Mouse (Mus musculus) embryo, embryonic 11.5 days (tissue): ENCODE measurements around the gene Arxes2.
"Not testable (repeated sequence)": the region's sequence is repeated elsewhere in the genome, so short reads cannot be mapped to it uniquely, and the experiment has no call there.

Source experiments
- DNase-seq: peaks from one replicate; pipeline ENCODE4 v3.0.0-alpha.2; 2012; ENCODE audit warnings: low read depth, low spot score

The Arxes2 gene

DNA sequence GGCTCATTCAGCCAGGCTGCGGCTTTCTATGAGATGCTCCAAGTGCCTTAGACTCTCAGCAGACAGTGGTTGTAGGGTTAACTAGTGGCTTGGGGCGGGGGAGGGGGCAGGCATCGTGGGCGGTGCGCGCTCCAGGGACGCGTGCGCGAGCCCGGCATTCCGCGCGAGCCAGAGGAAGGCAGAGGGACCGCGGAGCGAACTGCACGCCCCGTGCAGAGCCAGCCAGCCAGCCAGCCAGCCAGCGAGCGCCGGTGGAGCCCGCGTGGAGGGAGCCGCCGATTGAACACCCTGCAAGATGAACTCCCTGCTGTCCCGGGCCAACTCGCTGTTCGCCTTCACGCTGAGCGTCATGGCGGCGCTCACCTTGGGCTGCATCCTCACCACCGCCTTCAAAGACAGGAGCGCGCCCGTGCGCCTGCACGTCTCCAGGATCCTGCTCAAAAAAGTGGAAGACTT is at the start of gene Arxes2:
Arxes2 (plus strand) TSS at position 161 of the 456 bp plus-strand sequence.
- DNase-seq, result not testable (repeated sequence)

DNA sequence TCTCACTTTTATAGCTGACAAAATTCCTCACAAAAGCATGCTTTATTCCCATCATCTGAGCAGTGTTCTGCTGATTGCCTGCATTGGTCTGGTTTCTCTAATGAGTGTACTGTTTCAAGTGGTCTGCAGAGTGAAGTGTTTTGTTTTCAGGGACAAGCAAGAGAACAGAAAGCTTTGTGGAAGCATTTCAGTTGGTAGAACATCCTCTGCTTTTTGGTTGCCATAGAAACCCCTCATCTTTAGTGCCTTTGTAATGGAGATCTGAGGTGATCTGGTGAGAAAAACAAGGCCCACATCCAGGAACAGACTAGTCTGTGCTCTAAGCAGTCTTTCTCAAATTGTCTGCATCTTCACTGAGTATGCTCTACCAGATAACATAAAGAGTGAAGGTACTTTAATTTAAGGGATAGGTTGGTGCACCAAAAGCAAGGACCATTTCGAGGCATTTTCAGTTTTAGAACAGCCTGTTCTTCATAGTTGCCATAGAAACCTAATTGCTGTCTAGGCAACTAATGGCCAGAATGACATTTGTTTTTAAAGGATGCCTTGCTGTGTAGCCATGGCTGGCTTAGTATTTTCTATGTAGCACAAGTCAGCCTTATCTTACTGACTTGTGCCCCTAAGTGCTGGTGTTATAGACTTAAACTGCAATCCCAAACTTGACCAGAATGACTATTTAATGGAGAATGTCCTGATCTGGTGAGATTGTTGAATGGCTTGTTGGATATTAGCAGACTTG is 44.8 kb upstream of the Arxes2 start:
- DNase-seq, result no peak

DNA sequence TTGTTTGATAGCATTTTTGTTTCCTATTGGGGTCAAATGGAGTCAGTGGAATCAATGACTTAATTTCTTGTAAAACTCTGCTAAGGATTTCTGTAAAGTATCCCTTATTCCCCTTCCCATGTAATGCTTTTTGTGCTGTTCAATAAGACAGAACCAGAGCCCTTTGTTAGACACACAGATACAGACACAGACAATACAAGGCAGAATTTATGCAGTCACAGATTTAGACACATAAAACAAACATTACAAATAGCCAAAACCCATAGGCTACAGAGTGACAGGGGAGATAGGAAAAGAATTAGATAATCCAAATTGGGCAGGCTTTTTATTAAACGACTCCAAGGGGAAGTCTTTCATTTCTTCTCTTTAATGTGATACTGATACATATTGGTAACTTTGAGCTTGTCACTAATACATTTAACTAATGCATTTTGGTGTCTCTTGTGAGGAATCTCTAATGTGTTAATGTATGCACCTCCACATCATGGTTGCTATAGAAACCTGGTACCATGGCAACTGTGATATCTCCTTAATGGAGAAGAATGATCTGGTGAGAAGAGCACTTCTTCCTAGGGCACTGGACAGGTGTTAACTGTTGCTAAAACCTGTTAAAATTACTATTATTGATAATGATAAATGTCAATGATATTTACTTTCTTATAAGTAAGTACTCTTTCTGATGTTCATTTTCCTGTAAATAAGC is 36.5 kb upstream of the Arxes2 start:
- no peak for DNase-seq

DNA sequence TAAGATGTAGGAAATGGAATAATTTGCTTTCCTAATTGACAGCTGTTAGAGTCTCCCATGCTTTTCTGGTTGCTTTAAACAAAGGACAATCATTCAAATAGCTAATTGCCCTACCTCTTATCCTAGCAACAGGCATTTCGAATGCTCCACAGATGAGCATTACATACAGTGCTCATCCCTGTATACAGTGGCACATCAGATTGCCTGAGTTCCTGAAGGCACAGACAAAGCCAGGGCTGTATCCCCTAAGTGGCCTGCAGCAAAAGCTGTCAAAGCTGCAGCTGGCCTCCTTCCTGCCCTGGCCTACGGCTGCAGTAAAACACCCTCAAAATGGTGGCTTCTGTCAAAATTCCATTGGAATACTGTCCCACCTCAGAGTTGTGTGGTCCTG is 35.9 kb upstream of the Arxes2 start:
- no peak for DNase-seq

DNA sequence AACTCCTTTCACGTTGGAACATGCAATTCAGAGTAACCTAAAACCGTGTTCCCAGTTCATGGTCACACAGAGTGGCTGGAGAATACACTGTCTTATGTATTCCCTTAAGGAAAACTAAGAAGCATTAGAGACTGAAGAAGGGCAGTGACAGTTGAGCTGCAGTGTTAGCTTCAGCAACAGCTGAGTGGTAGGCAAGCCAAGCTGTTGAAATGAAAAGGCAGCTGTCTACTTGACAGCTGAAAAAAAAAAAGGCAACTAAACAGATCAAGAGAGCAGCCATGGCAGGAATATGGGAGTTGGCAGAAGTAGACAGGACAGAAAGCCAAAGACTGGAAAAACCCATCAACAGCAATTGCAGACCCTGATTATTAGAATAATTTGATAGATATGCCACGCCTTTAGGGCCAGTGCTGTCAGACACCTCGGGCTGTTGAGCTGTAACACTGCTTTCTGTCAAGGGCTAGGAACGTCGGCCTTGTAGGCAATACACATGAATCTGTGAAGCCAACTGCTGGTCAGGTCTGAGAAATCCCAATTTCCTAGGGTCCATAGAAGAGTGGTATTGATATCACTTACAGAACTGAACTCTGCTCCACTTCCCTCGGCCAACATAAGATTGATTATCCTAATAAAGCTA is 34.9 kb upstream of the Arxes2 start:
- DNase-seq, result no peak

DNA sequence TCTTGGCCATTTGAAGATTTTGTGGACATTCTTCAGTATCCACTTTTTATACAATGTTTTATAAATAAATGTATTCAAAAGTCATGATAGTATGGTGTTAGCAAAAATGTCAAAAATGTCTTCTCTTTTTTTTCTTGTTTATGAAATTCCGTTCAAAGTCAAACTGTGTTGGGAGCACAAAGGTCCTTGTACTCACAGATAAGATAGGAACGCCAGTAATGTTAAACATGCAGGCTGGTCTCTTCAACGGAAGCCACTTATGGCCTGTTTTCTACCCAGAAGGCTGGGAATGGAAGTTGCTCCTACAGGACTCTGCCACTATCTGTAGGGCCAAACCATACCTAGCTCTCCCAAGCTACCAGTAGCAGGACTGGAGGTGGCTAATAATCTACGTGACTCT is 34.1 kb upstream of the Arxes2 start:
- no peak for DNase-seq

DNA sequence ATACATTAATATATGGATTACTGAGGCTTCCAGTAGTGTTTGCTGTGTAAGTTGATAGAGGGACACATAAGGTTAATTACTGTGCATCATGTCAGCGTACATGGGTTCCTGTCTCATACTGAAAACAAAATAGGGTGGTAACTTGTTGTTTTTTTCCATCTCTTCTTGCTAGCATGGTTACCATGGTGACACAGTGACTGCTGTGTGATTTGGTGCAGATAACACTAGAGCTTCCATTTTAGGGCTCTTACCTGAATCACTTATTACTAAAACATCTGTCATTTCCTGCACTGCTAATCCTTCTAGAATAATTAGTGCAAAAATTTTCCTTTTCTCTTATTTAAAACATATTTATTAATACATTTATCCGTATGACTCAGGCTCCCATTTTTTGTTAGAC is 31.3 kb upstream of the Arxes2 start:
- no peak for DNase-seq

DNA sequence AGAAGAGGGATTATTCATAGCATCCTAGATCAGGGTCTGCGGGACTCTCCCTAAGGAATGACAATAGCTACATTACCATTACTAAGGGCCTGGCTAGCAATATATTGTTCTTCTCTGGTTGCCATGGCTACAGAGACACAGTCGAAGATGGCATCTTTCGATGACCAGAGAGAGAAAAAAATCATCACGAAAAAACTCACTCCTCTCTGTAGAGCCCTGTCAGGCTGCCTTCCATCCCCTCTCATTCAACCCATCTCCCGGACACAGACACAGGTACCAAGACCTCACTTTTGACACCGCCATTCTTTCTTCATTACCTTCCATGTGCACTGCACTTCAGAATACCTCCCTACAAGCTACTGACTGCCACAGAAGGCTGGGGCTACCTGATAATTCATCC is 30.5 kb upstream of the Arxes2 start:
- DNase-seq, result no peak

DNA sequence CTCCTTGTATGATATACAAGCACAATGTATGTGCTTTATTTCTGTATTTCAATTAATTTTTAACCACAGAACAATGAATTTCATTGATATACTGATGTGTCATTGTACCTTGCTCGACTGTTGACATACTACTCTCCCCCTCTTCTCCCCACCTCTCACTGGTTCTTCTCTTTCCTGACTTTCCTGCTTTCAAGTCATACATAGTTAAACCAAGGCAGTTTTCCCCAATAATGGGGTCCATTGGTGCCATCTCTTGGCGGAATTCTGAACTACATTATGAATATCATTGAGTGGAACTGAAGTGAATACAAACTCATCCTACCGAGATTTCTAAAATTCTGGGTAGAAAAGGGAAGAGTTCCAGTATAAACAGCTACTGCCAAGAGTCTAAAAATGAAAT is 30.0 kb upstream of the Arxes2 start:
- DNase-seq, result peak; percentile 22

DNA sequence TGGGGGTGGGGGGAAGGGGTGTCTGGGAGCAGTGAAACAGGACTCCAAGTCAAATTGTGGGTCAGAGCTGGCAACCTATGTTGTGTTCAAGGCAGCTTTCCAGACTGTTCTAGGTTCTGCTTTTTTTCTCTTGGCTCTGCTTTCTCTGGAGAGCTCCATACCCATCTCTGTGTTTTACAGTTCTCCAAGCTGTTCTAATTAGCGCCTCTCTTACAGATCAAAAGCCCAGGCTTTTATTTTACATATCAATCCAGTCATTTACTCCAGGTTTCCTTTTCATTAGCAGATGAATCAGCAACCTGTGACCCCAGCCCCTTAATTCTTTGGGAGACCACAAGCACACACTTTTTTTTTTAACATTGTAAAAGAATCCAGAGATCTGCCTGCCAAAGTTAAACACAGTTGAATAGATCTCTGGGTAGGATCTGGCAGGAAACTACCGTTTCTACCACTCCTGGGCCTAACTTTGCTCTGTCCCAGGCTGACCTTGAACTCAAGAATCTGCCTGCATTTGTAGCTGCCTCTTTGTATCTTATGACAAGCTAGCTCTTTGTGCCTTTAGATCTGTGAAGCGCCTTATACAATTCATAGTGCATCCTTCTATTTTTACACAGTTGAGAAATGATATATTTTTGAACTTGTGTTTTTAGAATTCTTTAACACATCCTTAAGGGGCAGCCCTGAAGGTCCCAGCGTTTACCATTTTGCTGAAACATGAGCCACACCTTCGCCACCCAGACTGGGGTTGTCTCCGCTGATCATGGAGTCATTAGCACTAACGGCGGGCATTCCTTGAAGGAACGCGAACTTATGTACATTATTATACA is 19.8 kb upstream of the Arxes2 start:
- DNase-seq, result no peak

DNA sequence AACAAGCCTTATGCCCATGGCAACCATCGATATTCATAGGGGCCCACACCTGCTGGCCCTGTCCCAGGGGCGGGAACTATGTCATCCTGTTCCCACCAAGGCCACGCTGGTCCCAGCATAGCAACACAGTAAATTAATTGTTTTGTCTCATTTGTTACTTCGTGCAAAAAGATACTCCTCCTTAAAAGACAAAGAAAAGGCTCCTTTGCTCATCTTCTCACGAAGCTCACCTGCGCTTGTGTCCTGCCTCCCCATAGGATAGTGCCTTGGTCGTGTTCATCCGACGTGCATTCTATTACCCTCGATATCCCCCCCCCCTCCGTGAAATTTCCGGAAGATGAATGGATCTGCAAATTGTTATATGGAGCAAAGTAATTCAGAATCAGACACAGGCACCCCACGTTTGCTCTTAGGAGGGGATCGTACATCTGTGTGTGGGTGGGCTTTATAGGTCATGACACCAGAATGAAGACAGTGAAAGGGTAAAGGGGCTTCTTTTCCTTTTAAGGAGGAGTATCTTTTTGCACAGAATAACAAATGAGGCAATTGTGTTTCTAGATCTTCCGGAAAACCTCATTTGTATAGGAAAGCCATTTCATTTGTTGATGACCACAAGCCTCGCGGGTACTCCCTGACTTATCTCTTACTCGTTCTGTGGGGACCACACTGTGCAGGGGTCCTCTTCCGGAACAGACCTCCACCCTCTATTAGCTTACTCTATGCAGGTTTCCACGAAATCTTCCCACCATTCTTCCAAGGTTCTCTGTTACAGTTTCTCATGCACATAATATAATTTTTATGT is 19.0 kb upstream of the Arxes2 start:
- DNase-seq, result no peak

DNA sequence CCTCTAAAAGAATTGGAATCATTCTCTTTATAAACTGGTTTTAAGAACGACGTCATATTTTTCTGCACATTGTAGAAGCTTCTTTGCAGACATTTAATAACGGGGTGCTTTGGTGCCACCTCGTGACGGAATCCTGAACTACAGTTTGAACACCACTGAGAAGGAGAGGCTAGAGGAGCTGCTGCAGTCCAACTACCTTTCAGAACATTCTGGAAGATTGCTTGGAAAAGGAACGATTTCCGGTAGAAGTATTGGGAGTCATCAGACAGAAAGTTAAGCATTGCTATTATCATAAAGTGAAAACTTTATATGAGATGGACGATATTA is 18.4 kb upstream of the Arxes2 start:
- DNase-seq, result peak; percentile 44

DNA sequence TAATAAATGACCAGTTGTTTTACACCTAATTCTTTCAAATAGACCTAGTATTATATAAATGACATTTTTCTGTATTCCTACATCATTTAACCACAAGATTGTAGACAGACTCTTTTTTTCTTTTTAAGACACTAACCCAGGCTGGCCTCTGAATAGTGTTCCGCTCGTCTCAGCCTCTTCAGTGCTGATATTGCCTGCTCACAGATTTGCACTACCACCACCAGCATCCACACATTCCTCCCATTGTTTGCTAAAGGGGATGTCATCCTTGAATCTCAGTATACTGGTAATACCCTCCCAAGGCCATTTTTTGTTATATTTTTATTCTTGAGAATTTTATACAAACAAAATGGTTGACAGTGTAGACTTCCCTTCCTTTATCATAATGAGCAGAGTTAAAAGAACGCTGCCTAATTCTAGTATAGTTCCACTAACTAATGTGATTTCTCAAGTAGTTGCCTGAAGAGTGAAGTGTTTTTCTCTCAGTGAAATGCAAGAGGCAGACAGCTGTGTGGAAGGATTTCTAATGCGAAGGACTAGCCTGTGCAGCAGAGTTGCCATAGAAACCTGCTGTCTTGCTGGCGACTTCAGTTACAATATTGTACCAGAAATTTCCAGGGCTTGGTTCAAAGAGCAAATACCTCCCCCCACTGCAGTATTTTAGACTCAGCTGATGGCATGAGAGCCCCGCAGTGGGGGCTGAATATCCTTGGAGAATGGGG is 8.9 kb upstream of the Arxes2 start:
- DNase-seq, result no peak

DNA sequence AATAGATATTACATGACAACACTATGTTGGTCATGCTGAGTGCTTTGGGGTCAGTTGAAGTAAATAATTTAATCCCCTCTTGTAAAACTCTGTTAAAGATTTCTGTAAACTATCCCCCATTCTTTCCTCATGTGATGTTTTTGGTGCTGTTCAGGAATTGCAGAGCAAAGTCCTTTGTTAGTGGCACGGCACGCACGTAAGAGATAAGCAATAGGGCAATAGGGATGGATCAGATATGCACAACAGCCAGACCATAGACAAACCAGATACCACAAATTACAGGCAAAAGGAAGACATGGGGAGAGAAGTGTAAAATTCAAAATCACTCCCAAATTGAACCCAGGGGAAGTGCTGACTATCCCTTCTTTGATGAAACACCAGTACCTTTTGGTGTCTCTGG is 7.4 kb upstream of the Arxes2 start:
- DNase-seq, result no peak

DNA sequence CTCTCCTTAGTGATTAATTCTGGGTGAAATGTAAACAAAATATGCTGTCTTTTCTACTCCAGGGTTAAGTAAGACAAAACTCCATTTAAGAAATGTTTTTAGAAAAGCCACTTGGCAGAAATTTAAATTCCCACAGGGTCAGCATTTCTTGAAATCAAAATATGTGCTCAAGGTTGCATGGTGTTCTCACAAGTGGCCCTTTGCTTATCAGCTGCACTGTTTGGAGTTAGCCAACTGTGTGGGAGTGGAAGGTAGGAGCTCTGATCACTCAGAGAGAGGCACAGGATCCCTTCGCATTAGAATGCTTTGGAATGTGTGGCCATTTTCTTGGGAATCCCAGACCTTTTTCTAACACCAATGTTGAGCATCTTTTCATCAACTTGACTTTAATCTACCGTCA is 3.0 kb upstream of the Arxes2 start:
- DNase-seq, result no peak

DNA sequence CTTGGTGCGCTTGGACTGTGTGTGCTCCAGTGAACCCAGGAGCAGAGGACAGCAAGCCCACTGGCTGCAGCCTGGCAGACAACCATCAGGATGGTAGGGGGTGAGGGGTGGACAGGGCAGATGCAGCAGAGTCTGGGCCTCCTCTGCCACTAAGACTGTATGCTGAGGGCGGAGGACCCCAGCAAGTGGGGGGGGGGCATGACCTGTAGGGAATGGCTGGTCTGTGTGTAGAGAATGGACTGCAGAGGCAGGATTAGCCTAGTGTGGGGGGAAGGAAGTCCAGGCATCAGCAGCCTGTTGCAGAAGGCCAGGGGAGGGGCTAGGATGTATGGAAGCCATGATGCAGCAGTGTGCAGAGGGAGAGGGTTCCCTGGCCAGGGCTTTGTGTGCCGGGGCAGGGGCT is 431 bp upstream of the Arxes2 start:
- DNase-seq, result not testable (repeated sequence)

DNA sequence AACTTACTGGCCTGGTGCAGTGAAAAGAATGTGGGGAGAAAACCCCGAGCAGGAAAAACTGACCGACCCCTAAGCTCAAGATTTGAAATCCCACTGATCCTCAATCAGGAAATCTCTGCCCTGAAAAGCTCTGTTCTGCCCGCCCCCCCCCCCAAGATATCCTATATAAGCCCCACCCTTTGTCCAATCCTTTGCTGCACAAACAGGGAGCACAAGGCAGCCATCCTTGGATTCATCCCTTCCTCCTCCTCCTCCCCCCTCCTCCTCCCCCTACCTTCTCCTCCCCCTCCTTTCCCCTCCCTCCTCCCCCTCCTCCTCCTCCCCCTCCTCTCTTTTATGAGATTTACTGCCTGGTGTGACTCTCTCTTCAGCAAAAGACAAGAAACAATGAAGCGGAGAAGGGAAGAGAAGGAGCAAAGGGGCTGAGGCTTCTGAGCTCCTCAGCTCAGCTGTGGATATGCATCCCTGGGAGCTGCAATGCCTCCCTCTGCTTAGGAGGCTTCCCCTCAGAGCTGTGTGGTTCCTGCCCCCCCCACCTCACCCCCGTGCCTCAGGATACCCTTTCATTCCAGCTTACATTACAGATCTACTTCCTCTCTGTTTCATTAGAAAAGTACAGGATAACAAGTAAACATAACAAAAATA is 13.7 kb downstream of the Arxes2 start:
- DNase-seq, result no peak

DNA sequence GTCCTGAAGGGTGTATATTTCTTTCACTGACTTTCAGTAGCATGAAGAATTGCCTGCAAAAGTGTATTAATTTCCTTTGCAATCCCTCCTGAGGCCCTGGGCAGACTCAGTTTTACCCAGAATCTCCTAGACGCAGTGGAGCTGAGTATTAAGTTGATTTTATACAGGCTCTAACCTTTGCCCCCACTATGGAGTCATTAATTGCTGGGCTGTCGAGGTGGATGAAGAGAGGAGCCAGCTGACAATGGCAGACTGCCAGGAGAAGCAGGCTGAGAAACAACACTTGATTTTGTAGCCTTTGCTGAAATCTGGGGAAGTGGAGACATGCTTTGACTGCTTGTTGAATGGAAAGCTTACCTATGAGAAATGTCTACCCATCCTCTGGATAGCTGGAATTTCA is 20.8 kb downstream of the Arxes2 start:
- DNase-seq, result peak; percentile 34

DNA sequence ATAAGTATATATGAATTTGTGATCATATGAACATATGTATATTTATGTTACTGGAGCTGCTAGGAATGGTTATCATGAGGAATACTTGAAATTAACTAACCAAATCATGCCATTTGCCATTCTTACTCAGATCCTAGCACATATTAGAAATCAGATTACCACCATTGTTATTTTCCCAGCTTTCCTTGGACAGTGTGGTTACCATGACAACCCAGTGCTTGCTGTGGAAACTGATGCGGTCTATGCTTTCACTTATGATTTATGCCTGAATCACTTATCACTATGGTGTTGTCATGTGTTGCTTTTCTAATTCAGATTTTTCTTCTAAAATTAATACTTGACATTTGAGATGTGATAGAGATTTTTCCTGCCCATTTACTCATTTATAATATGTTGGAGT is 36.7 kb downstream of the Arxes2 start:
- DNase-seq, result no peak
